Mouse (Mus musculus): ENCODE measurements around the gene Iqcc. TPM values are rescaled to one million over a fixed set of nuclear protein-coding genes. Genes with fewer than 3 reads are reported as not detected.

Iqcc gene
- polyA plus RNA-seq, 1 experiment from 2014 or later, result 21.3 TPM

- Histone ChIP-seq H3K4me3 (ENCODE audit: low read depth, low read length) (peak within 1 kb of the TSS; percentile 66), H3K4me1 (ENCODE audit: control insufficient read depth, insufficient read depth, low read length) (peaks cover 12% of the 10 kb centered on the region), H3K4me2 (peak within 1 kb of the TSS; percentile 99), H3K9ac (ENCODE audit: low read length) (peak within 1 kb of the TSS; percentile 90), H3K9me3 (ENCODE audit: control insufficient read depth, low read length) (no peaks in the 10 kb centered on the region), H3K36me3 (ENCODE audit: control insufficient read depth, insufficient read depth, low read length) (peaks cover 20% of the 10 kb centered on the region), H3K27ac (ENCODE audit: low read depth, low read length) (peak within 1 kb of the TSS; percentile 83), H3K27me3 (ENCODE audit: control insufficient read depth, insufficient read depth, low read length) (no peaks in the 10 kb centered on the region)
- under 1% methylated on average over 59 of the region's 60 CpGs for WGBS
- DNase-seq (ENCODE audit: low spot score, missing footprints) (peak; percentile 99), ATAC-seq (ENCODE audit: low FRiP score) (peak; percentile 97)
Measured at GRCm38 (mm10) chr4:129640638-129641467, 22.0 kb upstream of the Iqcc start, which contains the start of gene Txlna. Gene Txlna (minus strand): TSS chr4:129641065.

DNA sequence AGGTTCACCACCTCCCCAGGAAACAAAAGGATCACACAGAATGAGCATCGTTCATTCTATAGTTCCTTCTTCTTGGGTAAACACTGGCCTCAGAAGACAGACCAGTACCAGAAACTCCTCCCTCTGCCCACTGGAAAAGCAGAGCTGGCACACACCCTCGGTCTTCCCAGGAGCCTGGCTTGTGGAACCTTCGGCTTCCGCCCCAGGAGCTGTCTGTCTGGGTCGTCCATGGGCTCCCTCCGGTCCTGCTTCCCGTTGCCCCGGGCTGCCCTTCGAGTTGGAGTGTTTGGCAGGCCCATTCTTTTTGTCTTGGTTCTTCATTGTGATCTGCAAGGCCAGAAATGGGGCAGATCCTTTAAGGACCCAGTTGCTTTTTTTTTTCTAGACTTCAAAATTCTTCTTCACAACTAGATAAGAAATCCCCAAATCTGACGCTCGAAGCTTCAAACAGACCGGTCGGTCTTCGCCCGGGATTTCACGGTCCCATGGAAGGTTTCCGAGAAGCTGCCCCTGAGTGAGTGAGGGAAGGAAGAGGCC, 21.3 kb upstream of the Iqcc start:
- ATAC-seq (ENCODE audit: low FRiP score), result no peak
- H3K4me2 ChIP-seq, result peak overlapping the region; percentile 99
- H3K9ac ChIP-seq (ENCODE audit: low read length), result peak overlapping the region; percentile 90
- H3K9me3 ChIP-seq (ENCODE audit: control insufficient read depth, low read length), result no peaks in the 10 kb centered on the region
- H3K27ac ChIP-seq (ENCODE audit: low read depth, low read length), result peak overlapping the region; percentile 83
- H3K4me1 ChIP-seq (ENCODE audit: control insufficient read depth, insufficient read depth, low read length), result peaks cover 12% of the 10 kb centered on the region
- H3K4me3 ChIP-seq (ENCODE audit: low read depth, low read length), result peak overlapping the region; percentile 66
- 10% methylated on average over 17 of the region's 17 CpGs for WGBS
- DNase-seq (ENCODE audit: low spot score, missing footprints), result peak; percentile 88
- H3K27me3 ChIP-seq (ENCODE audit: control insufficient read depth, insufficient read depth, low read length), result no peaks in the 10 kb centered on the region
- peaks cover 22% of the 10 kb centered on the region for H3K36me3 ChIP-seq (ENCODE audit: control insufficient read depth, insufficient read depth, low read length)

- H3K4me2 ChIP-seq, result no peak overlapping the region; the same call in 1 of the 2 replicates
- no peak overlapping the region for H3K4me3 ChIP-seq (ENCODE audit: low read depth, low read length)
- H3K27ac ChIP-seq (ENCODE audit: low read depth, low read length), result no peak overlapping the region
- no peaks in the 10 kb centered on the region for H3K9me3 ChIP-seq (ENCODE audit: control insufficient read depth, low read length)
- no peak overlapping the region for H3K9ac ChIP-seq (ENCODE audit: low read length)
- peaks cover 27% of the 10 kb centered on the region for H3K36me3 ChIP-seq (ENCODE audit: control insufficient read depth, insufficient read depth, low read length)
- 87% methylated on average over 15 of the region's 15 CpGs for WGBS
- DNase-seq (ENCODE audit: low spot score, missing footprints) (no peak), ATAC-seq (ENCODE audit: low FRiP score) (no peak)
- peaks cover 12% of the 10 kb centered on the region for H3K4me1 ChIP-seq (ENCODE audit: control insufficient read depth, insufficient read depth, low read length)
- H3K27me3 ChIP-seq (ENCODE audit: control insufficient read depth, insufficient read depth, low read length), result no peaks in the 10 kb centered on the region
Measured at GRCm38 (mm10) chr4:129639221-129639620, 20.3 kb upstream of the Iqcc start.

GRCm38 (mm10) chr4:129633852-129634251, 15.0 kb upstream of the Iqcc start:
- H3K9ac ChIP-seq (ENCODE audit: low read length), result no peak overlapping the region
- WGBS, result 94% methylated on average over 6 of the region's 6 CpGs
- no peaks in the 10 kb centered on the region for H3K9me3 ChIP-seq (ENCODE audit: control insufficient read depth, low read length)
- peaks cover 60% of the 10 kb centered on the region for H3K36me3 ChIP-seq (ENCODE audit: control insufficient read depth, insufficient read depth, low read length)
- no peak overlapping the region for H3K4me2 ChIP-seq
- ATAC-seq (ENCODE audit: low FRiP score), result no peak
- no peaks in the 10 kb centered on the region for H3K4me1 ChIP-seq (ENCODE audit: control insufficient read depth, insufficient read depth, low read length)
- H3K27ac ChIP-seq (ENCODE audit: low read depth, low read length), result no peak overlapping the region
- H3K4me3 ChIP-seq (ENCODE audit: low read depth, low read length), result no peak overlapping the region
- H3K27me3 ChIP-seq (ENCODE audit: control insufficient read depth, insufficient read depth, low read length), result no peaks in the 10 kb centered on the region
- DNase-seq (ENCODE audit: low spot score, missing footprints), result no peak

GRCm38 (mm10) chr4:129631867-129632266, 13.0 kb upstream of the Iqcc start:
- Histone ChIP-seq H3K4me1 (ENCODE audit: control insufficient read depth, insufficient read depth, low read length) (no peaks in the 10 kb centered on the region), H3K27ac (ENCODE audit: low read depth, low read length) (no peak overlapping the region), H3K36me3 (ENCODE audit: control insufficient read depth, insufficient read depth, low read length) (peaks cover 64% of the 10 kb centered on the region), H3K9me3 (ENCODE audit: control insufficient read depth, low read length) (no peaks in the 10 kb centered on the region), H3K4me2 (no peak overlapping the region), H3K9ac (ENCODE audit: low read length) (no peak overlapping the region), H3K27me3 (ENCODE audit: control insufficient read depth, insufficient read depth, low read length) (no peaks in the 10 kb centered on the region), H3K4me3 (ENCODE audit: low read depth, low read length) (no peak overlapping the region)
- 91% methylated on average over 12 of the region's 12 CpGs for WGBS
- ATAC-seq (ENCODE audit: low FRiP score), result no peak
- no peak for DNase-seq (ENCODE audit: low spot score, missing footprints)

DNA sequence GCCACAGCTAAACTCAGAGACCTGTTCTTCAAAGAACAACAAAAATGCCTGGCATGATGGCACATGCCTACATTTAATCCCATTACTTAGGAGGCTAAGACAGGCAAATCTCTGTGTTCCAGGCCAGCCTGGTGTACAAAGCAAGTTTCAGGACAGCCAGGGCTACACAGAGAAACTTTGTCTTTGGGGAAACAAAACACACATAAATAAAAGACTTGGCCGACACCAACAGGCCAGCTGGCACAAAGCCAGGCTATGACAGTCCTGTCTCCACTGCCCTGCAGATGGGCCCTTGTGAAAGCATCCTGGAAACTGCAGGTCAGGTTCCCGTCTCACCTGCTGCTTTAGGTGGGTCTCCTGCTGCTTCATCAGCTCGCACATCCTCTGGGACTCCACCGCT, 12.0 kb upstream of the Iqcc start:
- ATAC-seq (ENCODE audit: low FRiP score) (no peak), DNase-seq (ENCODE audit: low spot score, missing footprints) (no peak)
- 94% methylated on average over 4 of the region's 4 CpGs for WGBS
- Histone ChIP-seq H3K4me2 (no peak overlapping the region), H3K36me3 (ENCODE audit: control insufficient read depth, insufficient read depth, low read length) (peaks cover 57% of the 10 kb centered on the region), H3K27ac (ENCODE audit: low read depth, low read length) (no peak overlapping the region), H3K4me3 (ENCODE audit: low read depth, low read length) (no peak overlapping the region), H3K27me3 (ENCODE audit: control insufficient read depth, insufficient read depth, low read length) (no peaks in the 10 kb centered on the region), H3K9ac (ENCODE audit: low read length) (no peak overlapping the region), H3K9me3 (ENCODE audit: control insufficient read depth, low read length) (no peaks in the 10 kb centered on the region), H3K4me1 (ENCODE audit: control insufficient read depth, insufficient read depth, low read length) (no peaks in the 10 kb centered on the region)

GRCm38 (mm10) chr4:129626035-129626434, 7.1 kb upstream of the Iqcc start:
- Histone ChIP-seq H3K4me1 (ENCODE audit: control insufficient read depth, insufficient read depth, low read length) (peaks cover 24% of the 10 kb centered on the region), H3K36me3 (ENCODE audit: control insufficient read depth, insufficient read depth, low read length) (peaks cover 27% of the 10 kb centered on the region), H3K4me3 (ENCODE audit: low read depth, low read length) (no peak overlapping the region), H3K9ac (ENCODE audit: low read length) (no peak overlapping the region), H3K27ac (ENCODE audit: low read depth, low read length) (no peak overlapping the region), H3K4me2 (no peak overlapping the region), H3K9me3 (ENCODE audit: control insufficient read depth, low read length) (no peaks in the 10 kb centered on the region), H3K27me3 (ENCODE audit: control insufficient read depth, insufficient read depth, low read length) (no peaks in the 10 kb centered on the region)
- 79% methylated on average over 6 of the region's 6 CpGs for WGBS
- ATAC-seq (ENCODE audit: low FRiP score) (no peak), DNase-seq (ENCODE audit: low spot score, missing footprints) (no peak)

DNA sequence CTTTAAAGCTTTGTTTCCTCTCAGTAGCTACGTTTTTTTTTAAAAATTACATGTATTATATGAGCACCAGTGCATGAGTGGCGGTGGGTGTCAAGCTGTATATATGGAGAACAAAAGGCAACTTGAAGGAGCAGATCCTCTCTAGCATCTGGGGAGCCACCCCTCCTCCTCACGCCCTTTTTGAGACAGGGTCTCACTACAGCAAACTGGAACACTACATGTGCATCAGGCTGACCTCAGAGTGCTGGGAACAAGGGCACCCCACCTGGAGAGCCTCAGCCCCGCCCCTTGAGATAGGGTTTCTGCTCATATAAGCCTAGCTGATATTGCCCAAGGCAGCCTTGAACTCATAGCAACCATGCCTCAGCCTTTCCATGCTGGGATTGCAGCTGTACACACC, 6.6 kb upstream of the Iqcc start:
- Histone ChIP-seq H3K9ac (ENCODE audit: low read length) (no peak overlapping the region), H3K9me3 (ENCODE audit: control insufficient read depth, low read length) (no peaks in the 10 kb centered on the region), H3K27ac (ENCODE audit: low read depth, low read length) (no peak overlapping the region), H3K4me1 (ENCODE audit: control insufficient read depth, insufficient read depth, low read length) (peaks cover 24% of the 10 kb centered on the region), H3K36me3 (ENCODE audit: control insufficient read depth, insufficient read depth, low read length) (peaks cover 26% of the 10 kb centered on the region), H3K27me3 (ENCODE audit: control insufficient read depth, insufficient read depth, low read length) (no peaks in the 10 kb centered on the region), H3K4me2 (peak overlapping the region; percentile 64), H3K4me3 (ENCODE audit: low read depth, low read length) (no peak overlapping the region)
- ATAC-seq (ENCODE audit: low FRiP score) (0 out of 2 replicates have a peak, but pooled peaks have one; percentile 0), DNase-seq (ENCODE audit: low spot score, missing footprints) (no peak)
- 35% methylated on average over 4 of the region's 4 CpGs for WGBS

GRCm38 (mm10) chr4:129625029-129625370, 6.1 kb upstream of the Iqcc start:
- no peaks in the 10 kb centered on the region for H3K9me3 ChIP-seq (ENCODE audit: control insufficient read depth, low read length)
- H3K27me3 ChIP-seq (ENCODE audit: control insufficient read depth, insufficient read depth, low read length), result no peaks in the 10 kb centered on the region
- H3K9ac ChIP-seq (ENCODE audit: low read length), result peak overlapping the region; percentile 70
- peak overlapping the region; percentile 64 for H3K4me2 ChIP-seq
- peak overlapping the region; percentile 78 for H3K27ac ChIP-seq (ENCODE audit: low read depth, low read length)
- DNase-seq (ENCODE audit: low spot score, missing footprints) (peak; percentile 94), ATAC-seq (ENCODE audit: low FRiP score) (peak; percentile 17; the same call in 1 of the 2 replicates)
- peaks cover 23% of the 10 kb centered on the region for H3K36me3 ChIP-seq (ENCODE audit: control insufficient read depth, insufficient read depth, low read length)
- under 1% methylated on average over 6 of the region's 6 CpGs for WGBS
- peak overlapping the region; percentile 51 for H3K4me3 ChIP-seq (ENCODE audit: low read depth, low read length)
- H3K4me1 ChIP-seq (ENCODE audit: control insufficient read depth, insufficient read depth, low read length), result peaks cover 24% of the 10 kb centered on the region

Measured in midbrain, embryonic 11.5 days (tissue).